Mouse (Mus musculus): Measurements from ENCODE around the gene 0610010F05Rik.
"Not testable (repeated sequence)": the region's sequence is repeated elsewhere in the genome, so short reads cannot be mapped to it uniquely, and the experiment has no call there.

The 0610010F05Rik gene

GRCm38 (mm10) chr11:23632945-23633878 is at the start of gene 0610010F05Rik:
Gene 0610010F05Rik (minus strand): TSS chr11:23633639.
- in situ Hi-C loops (cut with MboI): no loop called here

GRCm38 (mm10) chr11:23682561-23682960 is 49.1 kb upstream of the 0610010F05Rik start:
- in situ Hi-C loops (cut with MboI): loop anchor here (10.0 kb wide), 1 partner anchor 272 kb away; no protein-coding TSS in a partner anchor

GRCm38 (mm10) chr11:23680435-23680950 is 47.1 kb upstream of the 0610010F05Rik start:
- in situ Hi-C loops (cut with MboI): loop anchor here (10.0 kb wide), 1 partner anchor 274 kb away; no protein-coding TSS in a partner anchor

GRCm38 (mm10) chr11:23679044-23679642 is 45.7 kb upstream of the 0610010F05Rik start:
- in situ Hi-C loops (cut with MboI): loop anchor here (10.0 kb wide), 1 partner anchor 176 kb away; no protein-coding TSS in a partner anchor

- in situ Hi-C loops (cut with MboI): loop anchor here (10.0 kb wide), 1 partner anchor 179 kb away; no protein-coding TSS in a partner anchor
Observed at GRCm38 (mm10) chr11:23676100-23676499, 42.7 kb upstream of the 0610010F05Rik start.

- in situ Hi-C loops (cut with MboI): loop anchor here (10.0 kb wide), 1 partner anchor 182 kb away; no protein-coding TSS in a partner anchor
Observed at GRCm38 (mm10) chr11:23672256-23672749, 38.9 kb upstream of the 0610010F05Rik start.

- in situ Hi-C loops (cut with MboI): no loop called here
Observed at GRCm38 (mm10) chr11:23667128-23667527, 33.7 kb upstream of the 0610010F05Rik start.

GRCm38 (mm10) chr11:23666526-23666925 is 33.1 kb upstream of the 0610010F05Rik start:
- in situ Hi-C loops (cut with MboI): no loop called here

- in situ Hi-C loops (cut with MboI): no loop called here
Observed at GRCm38 (mm10) chr11:23665798-23666501, 32.5 kb upstream of the 0610010F05Rik start, which contains the start of gene Pex13. Gene Pex13 (minus strand): TSS chr11:23665959.

- in situ Hi-C loops (cut with MboI): no loop called here
Observed at GRCm38 (mm10) chr11:23665311-23665786, 31.9 kb upstream of the 0610010F05Rik start, which contains the start of gene Pus10. Gene Pus10 (plus strand): TSS chr11:23665674.

- in situ Hi-C loops (cut with MboI): no loop called here
Observed at GRCm38 (mm10) chr11:23664232-23664631, 30.8 kb upstream of the 0610010F05Rik start.

GRCm38 (mm10) chr11:23657791-23658190 is 24.4 kb upstream of the 0610010F05Rik start:
- in situ Hi-C loops (cut with MboI): no loop called here

GRCm38 (mm10) chr11:23653666-23654065 is 20.2 kb upstream of the 0610010F05Rik start:
- in situ Hi-C loops (cut with MboI): no loop called here

- in situ Hi-C loops (cut with MboI): no loop called here
Observed at GRCm38 (mm10) chr11:23647835-23648234, 14.4 kb upstream of the 0610010F05Rik start.

GRCm38 (mm10) chr11:23647431-23647830 is 14.0 kb upstream of the 0610010F05Rik start:
- in situ Hi-C loops (cut with MboI): no loop called here

- in situ Hi-C loops (cut with MboI): no loop called here
Observed at GRCm38 (mm10) chr11:23634573-23634972, 1.1 kb upstream of the 0610010F05Rik start.

GRCm38 (mm10) chr11:23633879-23634215 is 408 bp upstream of the 0610010F05Rik start:
- in situ Hi-C loops (cut with MboI): no loop called here

GRCm38 (mm10) chr11:23630664-23631063 is 2.8 kb downstream of the 0610010F05Rik start:
- in situ Hi-C loops (cut with MboI): no loop called here

- in situ Hi-C loops (cut with MboI): no loop called here
Observed at GRCm38 (mm10) chr11:23618995-23619394, 14.4 kb downstream of the 0610010F05Rik start.

GRCm38 (mm10) chr11:23614546-23614945 is 18.9 kb downstream of the 0610010F05Rik start:
- in situ Hi-C loops (cut with MboI): no loop called here

GRCm38 (mm10) chr11:23607291-23607690 is 26.1 kb downstream of the 0610010F05Rik start:
- in situ Hi-C loops (cut with MboI): not testable (repeated sequence)

All from mature B cell (primary cell).